Mouse (Mus musculus): ENCODE data around the gene Ap5m1. TPM values are rescaled to one million over a fixed set of nuclear protein-coding genes. Genes with fewer than 3 reads are reported as not detected.

Gene Ap5m1
- total and polyA plus RNA-seq, 3 experiments, result 8.1 to 9.1 (median 8.7) TPM

- Histone ChIP-seq H3K27ac (no peak overlapping the region), H3K79me2 (replicated peaks; ENCODE audit: control insufficient read depth, insufficient read depth, low read length) (peaks cover 2% of the 10 kb centered on the region; the same call in 1 of the 2 replicates), H3K36me3 (ENCODE audit: control insufficient read depth, insufficient read depth, low read length) (no peaks in the 10 kb centered on the region; the same call in 1 of the 2 replicates), H3K4me1 (ENCODE audit: control insufficient read depth, insufficient read depth, low read length) (no peaks in the 10 kb centered on the region; the same call in 1 of the 2 replicates), H3K27me3 (ENCODE audit: control insufficient read depth, insufficient read depth, low read length) (no peaks in the 10 kb centered on the region), H3K4me3 (no peak overlapping the region), H3K9ac (ENCODE audit: low read depth, low read length) (no peak overlapping the region)
- no peak for DNase-seq
- intact Hi-C loops (cut with DNase I), result no loop called here
- TF ChIP-seq EP300 (IDR thresholded peaks at IDR 0.05; ENCODE audit: insufficient read depth, low read depth, low read length) (no peak), CTCF (IDR thresholded peaks at IDR 0.05) (no peak), POLR2A (IDR thresholded peaks at IDR 0.05; ENCODE audit: insufficient read depth, low read depth, low read length) (no peak)
- WGBS, result 56% methylated on average over 2 of the region's 2 CpGs
Observed at GRCm38 (mm10) chr14:49074361-49074760, 8.5 kb downstream of the Ap5m1 start.

DNA sequence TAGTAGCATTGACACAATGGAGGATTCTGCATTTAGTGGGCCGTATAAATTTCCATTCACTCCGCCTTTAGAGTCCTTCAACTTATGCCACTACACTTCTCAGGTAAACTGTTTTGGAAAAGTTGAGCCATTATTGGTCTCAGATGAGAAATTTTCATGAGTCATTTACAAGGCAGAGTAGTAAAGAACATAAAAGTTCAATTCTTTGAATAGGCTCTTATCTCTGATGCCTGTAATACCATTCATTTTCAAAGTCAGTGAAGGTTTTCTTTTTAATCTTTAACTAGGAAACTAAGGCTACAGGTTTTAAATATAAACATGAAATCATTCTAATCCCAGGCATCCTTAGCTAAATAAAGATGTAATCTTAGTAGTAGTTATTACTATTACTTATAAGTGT, 12.9 kb downstream of the Ap5m1 start:
- TF ChIP-seq POLR2A (IDR thresholded peaks at IDR 0.05; ENCODE audit: insufficient read depth, low read depth, low read length), result no peak
- TF ChIP-seq CTCF (IDR thresholded peaks at IDR 0.05), result no peak
- no peak for TF ChIP-seq EP300 (IDR thresholded peaks at IDR 0.05; ENCODE audit: insufficient read depth, low read depth, low read length)
- H3K4me3 ChIP-seq, result no peak overlapping the region
- DNase-seq, result no peak
- no peaks in the 10 kb centered on the region for H3K4me1 ChIP-seq (ENCODE audit: control insufficient read depth, insufficient read depth, low read length)
- H3K79me2 ChIP-seq (replicated peaks; ENCODE audit: control insufficient read depth, insufficient read depth, low read length), result no peaks in the 10 kb centered on the region
- 99% methylated on average over 2 of the region's 2 CpGs for WGBS
- intact Hi-C loops (cut with DNase I), result no loop called here
- H3K9ac ChIP-seq (ENCODE audit: low read depth, low read length), result no peak overlapping the region
- no peaks in the 10 kb centered on the region; the same call in 1 of the 2 replicates for H3K36me3 ChIP-seq (ENCODE audit: control insufficient read depth, insufficient read depth, low read length)
- no peaks in the 10 kb centered on the region for H3K27me3 ChIP-seq (ENCODE audit: control insufficient read depth, insufficient read depth, low read length)
- no peak overlapping the region for H3K27ac ChIP-seq

DNA sequence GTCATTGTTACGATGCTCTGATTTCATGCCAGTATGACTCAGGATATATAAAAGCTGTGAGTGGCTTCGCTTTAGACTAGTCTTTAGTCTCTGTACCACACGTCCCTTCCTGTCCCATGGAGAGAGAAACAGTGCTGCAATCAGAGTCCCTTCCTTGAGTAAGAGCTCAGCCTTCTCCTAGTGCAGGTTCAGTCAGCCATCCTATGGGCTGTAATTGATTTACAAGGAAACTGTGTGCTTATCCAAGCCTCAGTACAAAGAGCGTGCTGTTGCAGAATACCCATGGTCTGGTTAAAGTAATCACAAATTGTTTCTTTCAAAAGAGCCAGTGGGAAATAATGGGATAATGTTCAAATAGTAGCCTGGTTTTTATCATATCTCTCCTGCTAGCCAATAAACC, 20.6 kb downstream of the Ap5m1 start:
- Histone ChIP-seq H3K4me1 (ENCODE audit: control insufficient read depth, insufficient read depth, low read length) (no peaks in the 10 kb centered on the region), H3K79me2 (replicated peaks; ENCODE audit: control insufficient read depth, insufficient read depth, low read length) (no peaks in the 10 kb centered on the region), H3K9ac (ENCODE audit: low read depth, low read length) (no peak overlapping the region), H3K36me3 (ENCODE audit: control insufficient read depth, insufficient read depth, low read length) (no peaks in the 10 kb centered on the region), H3K27ac (no peak overlapping the region), H3K4me3 (no peak overlapping the region), H3K27me3 (ENCODE audit: control insufficient read depth, insufficient read depth, low read length) (no peaks in the 10 kb centered on the region)
- intact Hi-C loops (cut with DNase I), result no loop called here
- TF ChIP-seq EP300 (IDR thresholded peaks at IDR 0.05; ENCODE audit: insufficient read depth, low read depth, low read length) (no peak), CTCF (IDR thresholded peaks at IDR 0.05) (no peak), POLR2A (IDR thresholded peaks at IDR 0.05; ENCODE audit: insufficient read depth, low read depth, low read length) (no peak)
- DNase-seq, result no peak
- WGBS, result 93% methylated on average over 4 of the region's 4 CpGs

DNA sequence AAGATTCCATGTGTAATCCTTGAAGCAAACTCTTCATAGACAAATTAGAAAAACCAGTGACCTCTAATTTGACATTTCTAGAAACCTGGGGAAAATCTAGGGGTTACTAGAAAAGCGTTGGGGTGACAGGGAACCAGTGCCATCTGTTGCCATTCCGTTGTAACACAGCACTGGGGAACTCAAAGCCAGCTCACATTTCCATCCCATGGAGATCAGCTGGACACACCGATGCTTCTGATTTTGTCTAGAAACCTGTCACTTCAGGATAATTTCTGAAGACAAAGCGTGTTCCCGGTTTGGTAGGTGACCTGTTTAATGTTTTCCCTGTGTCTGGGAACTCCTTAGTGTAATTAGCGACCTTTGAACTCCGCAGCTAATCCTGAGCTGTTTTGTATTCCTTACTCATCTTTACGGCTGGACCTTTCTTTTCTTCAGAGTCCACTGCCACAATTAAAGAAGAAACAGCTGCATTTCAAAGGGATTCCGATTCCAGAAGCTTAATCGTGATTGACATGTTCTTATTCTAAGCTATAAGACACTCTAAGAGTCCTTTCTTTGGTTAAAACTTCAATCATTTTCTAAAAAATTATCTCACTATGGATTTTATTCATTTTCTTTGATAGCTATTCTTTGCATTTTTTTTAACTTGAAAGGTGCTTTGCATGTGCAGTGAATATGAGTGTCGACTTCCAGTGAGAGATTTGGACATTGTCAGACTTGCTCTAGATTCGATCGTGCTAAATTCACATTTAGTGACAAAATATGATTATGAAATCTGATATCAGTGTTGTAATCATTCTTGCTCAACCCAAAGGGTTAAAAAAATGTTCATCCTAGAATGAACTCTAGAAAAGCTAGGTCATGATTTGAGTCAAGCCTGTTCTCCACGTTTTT, 22.5 kb downstream of the Ap5m1 start:
- intact Hi-C loops (cut with DNase I), result no loop called here
- H3K4me1 ChIP-seq (ENCODE audit: control insufficient read depth, insufficient read depth, low read length), result no peaks in the 10 kb centered on the region
- no peak overlapping the region for H3K4me3 ChIP-seq
- no peak for TF ChIP-seq POLR2A (IDR thresholded peaks at IDR 0.05; ENCODE audit: insufficient read depth, low read depth, low read length)
- no peak for TF ChIP-seq EP300 (IDR thresholded peaks at IDR 0.05; ENCODE audit: insufficient read depth, low read depth, low read length)
- no peak for TF ChIP-seq CTCF (IDR thresholded peaks at IDR 0.05)
- no peak for DNase-seq
- H3K27ac ChIP-seq, result no peak overlapping the region
- no peaks in the 10 kb centered on the region for H3K36me3 ChIP-seq (ENCODE audit: control insufficient read depth, insufficient read depth, low read length)
- 87% methylated on average over 14 of the region's 14 CpGs for WGBS
- H3K27me3 ChIP-seq (ENCODE audit: control insufficient read depth, insufficient read depth, low read length), result no peaks in the 10 kb centered on the region
- H3K9ac ChIP-seq (ENCODE audit: low read depth, low read length), result no peak overlapping the region
- H3K79me2 ChIP-seq (replicated peaks; ENCODE audit: control insufficient read depth, insufficient read depth, low read length), result no peaks in the 10 kb centered on the region

GRCm38 (mm10) chr14:49089461-49090058, 23.7 kb downstream of the Ap5m1 start:
- TF ChIP-seq EP300 (IDR thresholded peaks at IDR 0.05; ENCODE audit: insufficient read depth, low read depth, low read length) (no peak), CTCF (IDR thresholded peaks at IDR 0.05) (no peak), POLR2A (IDR thresholded peaks at IDR 0.05; ENCODE audit: insufficient read depth, low read depth, low read length) (no peak)
- H3K27me3 ChIP-seq (ENCODE audit: control insufficient read depth, insufficient read depth, low read length), result no peaks in the 10 kb centered on the region
- 60% methylated on average over 6 of the region's 6 CpGs for WGBS

DNA sequence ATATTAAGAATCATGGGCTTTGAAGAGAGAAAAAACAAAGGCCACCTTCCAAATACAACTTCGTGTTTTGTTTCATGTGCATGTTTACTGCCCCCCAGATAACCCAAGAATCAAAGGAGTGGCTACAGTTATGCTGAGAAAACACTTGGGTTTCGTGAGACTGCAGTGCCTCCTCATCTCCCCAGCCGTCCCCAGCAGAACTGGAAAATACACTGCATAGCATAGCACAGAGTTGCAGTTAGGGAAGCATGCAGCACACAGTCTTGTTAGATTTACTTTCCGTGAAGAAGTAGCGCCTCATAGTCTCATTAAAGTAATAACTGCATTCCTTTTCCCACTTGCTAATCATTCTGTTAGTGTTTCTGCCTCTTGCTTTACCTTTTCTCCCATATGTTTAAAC, 24.2 kb downstream of the Ap5m1 start:
- intact Hi-C loops (cut with DNase I), result no loop called here
- H3K79me2 ChIP-seq (replicated peaks; ENCODE audit: control insufficient read depth, insufficient read depth, low read length), result no peaks in the 10 kb centered on the region
- no peak overlapping the region for H3K9ac ChIP-seq (ENCODE audit: low read depth, low read length)
- no peak for TF ChIP-seq EP300 (IDR thresholded peaks at IDR 0.05; ENCODE audit: insufficient read depth, low read depth, low read length)
- TF ChIP-seq POLR2A (IDR thresholded peaks at IDR 0.05; ENCODE audit: insufficient read depth, low read depth, low read length), result no peak
- no peak for TF ChIP-seq CTCF (IDR thresholded peaks at IDR 0.05)
- no peak overlapping the region for H3K27ac ChIP-seq
- H3K4me1 ChIP-seq (ENCODE audit: control insufficient read depth, insufficient read depth, low read length), result no peaks in the 10 kb centered on the region
- H3K36me3 ChIP-seq (ENCODE audit: control insufficient read depth, insufficient read depth, low read length), result no peaks in the 10 kb centered on the region
- no peak for DNase-seq
- H3K4me3 ChIP-seq, result no peak overlapping the region
- WGBS, result 75% methylated on average over 5 of the region's 5 CpGs
- no peaks in the 10 kb centered on the region for H3K27me3 ChIP-seq (ENCODE audit: control insufficient read depth, insufficient read depth, low read length)

More at GRCm38 (mm10) chr14:49089461-49090058, 23.7 kb downstream of the Ap5m1 start:
- H3K4me1 ChIP-seq (ENCODE audit: control insufficient read depth, insufficient read depth, low read length), result no peaks in the 10 kb centered on the region
- H3K36me3 ChIP-seq (ENCODE audit: control insufficient read depth, insufficient read depth, low read length), result no peaks in the 10 kb centered on the region
- intact Hi-C loops (cut with DNase I), result no loop called here
- no peaks in the 10 kb centered on the region for H3K79me2 ChIP-seq (replicated peaks; ENCODE audit: control insufficient read depth, insufficient read depth, low read length)
- no peak for DNase-seq
- H3K27ac ChIP-seq, result no peak overlapping the region
- H3K9ac ChIP-seq (ENCODE audit: low read depth, low read length), result no peak overlapping the region
- no peak overlapping the region for H3K4me3 ChIP-seq
